8 mouse cellular contexts compared by ENCODE assay signal in the genomic region with DNA sequence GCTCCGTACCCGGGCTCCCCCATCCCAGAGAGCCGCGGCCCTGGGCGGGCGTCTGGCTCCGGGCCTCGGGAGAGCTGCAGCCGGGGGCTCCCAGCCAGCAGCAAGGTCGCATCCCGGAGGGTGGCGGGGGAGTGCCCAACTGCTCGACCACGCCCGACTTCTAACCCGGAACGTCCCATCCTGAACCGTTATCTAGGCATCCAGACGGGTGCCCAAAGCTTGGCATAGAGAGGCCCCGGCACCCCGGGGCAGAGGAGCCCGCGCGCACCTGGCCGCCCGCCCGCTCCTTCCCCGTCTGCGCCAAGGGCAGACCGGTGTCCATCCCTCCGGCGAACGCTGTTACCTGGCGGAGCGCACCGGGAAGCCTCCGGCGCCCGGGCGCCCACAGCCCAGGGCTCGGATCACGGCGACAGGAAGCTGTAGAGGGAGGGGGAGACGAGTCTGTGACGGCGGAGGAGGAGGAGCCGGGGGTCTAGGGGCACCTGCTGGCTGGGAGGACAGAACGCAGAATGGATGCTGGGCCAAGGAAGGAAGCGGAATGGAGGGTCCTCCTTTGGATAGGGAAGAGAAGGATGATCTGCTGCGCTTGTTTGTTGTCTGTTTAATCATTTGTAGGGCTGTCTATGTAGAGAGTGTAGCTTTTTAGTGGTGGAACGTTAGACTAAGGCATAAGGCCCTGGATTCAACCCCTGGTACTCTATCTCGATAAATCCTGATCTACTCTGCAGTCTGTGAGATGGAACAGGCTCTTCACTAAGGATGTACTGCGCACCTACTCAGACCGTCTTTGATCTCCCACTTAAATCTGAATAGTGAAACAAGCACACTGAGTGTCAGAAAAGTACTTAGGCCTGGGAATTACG. TPM values are rescaled to one million over a fixed set of nuclear protein-coding genes. Genes with fewer than 3 reads are reported as not detected.
DNase-seq lines count a peak whose midpoint lies in the region; ATAC-seq lines count a peak whose summit lies in the region.

A gene (minus strand): TSS at position 437 of the 863 bp plus-strand sequence.

- H3K4me1 ChIP-seq in lung, embryonic 15.5 days: peaks cover 20% of the 10 kb centered on the region

- WGBS in lung, embryonic 15.5 days: 5% methylated on average over 55 of the region's 55 CpGs

- H3K9ac ChIP-seq in lung, embryonic 15.5 days: peak within 1 kb of the TSS; percentile 58

- no peaks in the 10 kb centered on the region; the same call in 1 of the 2 replicates for H3K36me3 ChIP-seq in lung, embryonic 15.5 days

- peak; percentile 42 for DNase-seq in WW6 (ENCODE audit: low read depth, low spot score)
- peak; percentile 74 for DNase-seq in cerebellum, adult 9-10 months
- peak; percentile 58 for DNase-seq in forelimb bud, embryonic 11.5 days (ENCODE audit: low read depth, low spot score)
- DNase-seq in heart, postnatal 4 days: peak; percentile 66
- peak; percentile 48 to 57 for DNase-seq in layer of hippocampus, adult 8-10 months (ENCODE audit: low spot score in 2 of 2)
- peak; percentile 67 for DNase-seq in right cerebral cortex, adult 18-20 months
- DNase-seq in natural killer cell, adult 2 months (ENCODE audit: low spot score in 2 of 2): no peak

- H3K4me3 ChIP-seq in lung, embryonic 15.5 days: peak within 1 kb of the TSS; percentile 73

- ATAC-seq in lung, embryonic 15.5 days (ENCODE audit: borderline replicate concordance, extremely low read depth, low FRiP score, low TSS enrichment): peak; percentile 81

- 0 out of 2 replicates have a peak within 1 kb of the TSS, but pooled peaks have one; percentile 3 for H3K27ac ChIP-seq in lung, embryonic 15.5 days

- peak within 1 kb of the TSS; percentile 93 for H3K4me2 ChIP-seq in lung, embryonic 15.5 days

- no peaks in the 10 kb centered on the region for H3K9me3 ChIP-seq in lung, embryonic 15.5 days

- no peaks in the 10 kb centered on the region for H3K27me3 ChIP-seq in lung, embryonic 15.5 days

RNA-seq across cellular contexts. Expression of the gene that starts here (rescaled TPM):
- total RNA-seq in heart, postnatal 4 days (2021): 10 to 100 TPM; 11.9 to 12.7 TPM
- 10 to 100 TPM; 18.5 to 22.9 (median 19.5) TPM for total RNA-seq in layer of hippocampus, adult 8-10 months (2022)
- polyA plus RNA-seq in lung, embryonic 15.5 days (2015; fragmentation: Nextera tagmentation; extraction: Ambion mirVana): 3.7 and 4.0 TPM in 2 replicates

Comparison
In these comparisons a context has a peak if more than half of its experiments do, and no peak if none do; other contexts are left out.
1. DNase-seq: peak in WW6 (single experiment), cerebellum, adult 9-10 months (single experiment), forelimb bud, embryonic 11.5 days (single experiment), heart, postnatal 4 days (single experiment), layer of hippocampus, adult 8-10 months (2 of 2) and right cerebral cortex, adult 18-20 months (single experiment); none in natural killer cell, adult 2 months (0 of 2).